Mouse (Mus musculus) heart, adult 2 months (tissue): ENCODE measurements around the gene Oxt. TPM values are rescaled to one million over a fixed set of nuclear protein-coding genes. Genes with fewer than 3 reads are reported as not detected.

ENCODE experiments used
- DNase-seq, 2 experiments: peaks; one replicate each; pipeline ENCODE4 v3.0.0; 2021
- H3K27ac ChIP-seq: fragments of 200-600 bp; 2 replicates; pipeline ENCODE4 v1.8.1; 2022
- H3K27me3 ChIP-seq: fragments of 200-500 bp; 2 replicates; pipeline ENCODE4 v1.6.1; 2012; ENCODE audit warnings: mild to moderate bottlenecking, low read length, inconsistent platforms, mixed read lengths; ENCODE audit not compliant: control insufficient read depth, insufficient read depth
- H3K36me3 ChIP-seq: fragments of 200-500 bp; 2 replicates; pipeline ENCODE4 v1.6.1; 2012; ENCODE audit warnings: low read length, inconsistent platforms; ENCODE audit not compliant: control insufficient read depth, insufficient read depth
- H3K4me1 ChIP-seq: fragments of 200-500 bp; 2 replicates; pipeline ENCODE4 v1.6.1; 2011; ENCODE audit warnings: low read length; ENCODE audit not compliant: control insufficient read depth, insufficient read depth
- H3K4me3 ChIP-seq: fragments of 200-600 bp; 2 replicates; pipeline ENCODE4 v1.8.1; 2022
- H3K79me2 ChIP-seq: fragments of 200-500 bp; replicated peaks from 2 replicates; pipeline ENCODE4 v1.6.1; 2012; ENCODE audit warnings: mild to moderate bottlenecking, inconsistent platforms, low read length, moderate library complexity, mixed read lengths; ENCODE audit not compliant: control insufficient read depth, insufficient read depth
- H3K9ac ChIP-seq: fragments of 200-500 bp; 2 replicates; pipeline ENCODE4 v1.6.1; 2012; ENCODE audit warnings: low read depth, mild to moderate bottlenecking, control low read depth, inconsistent platforms, low read length, mixed read lengths
- CTCF ChIP-seq: fragments of 200-600 bp; IDR thresholded peaks from 2 replicates; pipeline ENCODE4 v1.8.1; 2022; ENCODE audit warnings: antibody characterized with exemption, mild to moderate bottlenecking, moderate library complexity
- EP300 ChIP-seq: fragments of 200-500 bp; IDR thresholded peaks from 2 replicates; pipeline ENCODE4 v1.6.1; 2011; ENCODE audit warnings: low read depth, low read length, control low read depth; ENCODE audit not compliant: insufficient read depth
- POLR2A ChIP-seq: fragments of 200-500 bp; IDR thresholded peaks from 2 replicates; pipeline ENCODE4 v1.6.1; 2011; ENCODE audit warnings: mild to moderate bottlenecking, low read depth, low read length, control low read depth; ENCODE audit not compliant: insufficient read depth
- WGBS: fragments of 180-500 bp; shearing (Covaris S2); methylation state at CpG from one replicate; pipeline ENCODE4 v1.1.7; 2018; 5-methylcytosine and 5-hydroxymethylcytosine counted together
- intact Hi-C: fragments of 180-260 bp; cut with DNase I; formaldehyde crosslinking; loops from one replicate; pipeline ENCODE4 v1.15.1; 2025
- microRNA-seq, 2 experiments: library from miRNA; unstranded; fragments of <30 nt; microRNA quantifications; one replicate each; pipeline ENCODE4 v1.2.0; 2021
- polyA plus RNA-seq: library from polyadenylated mRNA; depleted of rRNA; stranded (reverse); fragments of >200 nt; gene quantifications from 2 replicates; pipeline ENCODE4 v1.2.3, GENCODE M21; 2012; rRNA removed
- total RNA-seq, 2 experiments: library from RNA; stranded (reverse); gene quantifications; 2 replicates each; pipeline ENCODE4 v1.2.3; 2021

The Oxt gene
- total and polyA plus RNA-seq, 3 experiments: not detected

DNA sequence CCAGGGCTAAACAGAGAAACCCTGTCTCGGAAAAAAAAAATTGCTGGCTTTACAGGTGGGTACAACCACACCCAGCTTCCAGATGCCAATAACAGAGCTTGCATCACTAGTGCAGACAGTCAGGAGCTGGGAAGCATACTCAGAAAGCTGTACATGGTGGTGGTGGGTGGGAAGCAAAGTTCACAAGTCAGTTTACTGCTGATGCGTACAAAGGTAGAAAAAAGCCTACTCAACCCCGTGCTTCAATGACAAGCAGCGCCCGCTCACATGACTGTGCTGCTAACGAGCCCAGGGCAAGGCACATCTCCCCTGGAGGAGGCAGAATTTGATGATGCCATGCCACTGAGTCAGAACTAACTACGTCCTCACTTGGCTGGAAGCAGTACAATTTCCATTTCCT is 43.0 kb downstream of the Oxt start:
- intact Hi-C loops: no loop called here
- no peak for DNase-seq
- Histone ChIP-seq H3K4me1 (no peaks in the 10 kb centered on the region), H3K4me3 (no peak overlapping the region), H3K27me3 (no peaks in the 10 kb centered on the region), H3K79me2 (no peaks in the 10 kb centered on the region; the same call in 1 of the 2 replicates), H3K9ac (no peak overlapping the region), H3K36me3 (peaks cover 2% of the 10 kb centered on the region; the same call in 1 of the 2 replicates), H3K27ac (no peak overlapping the region)
- WGBS: 82% methylated on average over 7 of the region's 7 CpGs
- TF ChIP-seq EP300 (no peak), CTCF (no peak), POLR2A (no peak)

Small RNA genes lying within 50 kb of the gene (microRNA-seq; reads per million reads assigned to microRNA genes)
- gene Gm23876: 0 reads per million in 2 experiments

Other genes with a start within 250 kb of the Oxt start
- gene Cpxm1, start 178.6 kb upstream of the Oxt start, total RNA-seq: 1 to 10 TPM; 1.9 to 3.3 TPM
- gene Cpxm1, start 178.6 kb upstream of the Oxt start, polyA plus RNA-seq: 8.2 and 9.4 TPM in 2 replicates
- not detected for gene Gm28372, start 170.9 kb upstream of the Oxt start, total RNA-seq
- gene Gm28372, start 170.9 kb upstream of the Oxt start, polyA plus RNA-seq: not detected in 2 replicates
- gene 1700020A23Rik, start 170.9 kb upstream of the Oxt start, total RNA-seq: not detected
- gene 1700020A23Rik, start 170.9 kb upstream of the Oxt start, polyA plus RNA-seq: 0.26 TPM in 1 of 2 replicates, not detected in the other
- gene Tmem239, start 169.7 kb upstream of the Oxt start, total RNA-seq: not detected
- gene Tmem239, start 169.7 kb upstream of the Oxt start, polyA plus RNA-seq: not detected in 2 replicates
- 10 to 100 TPM; 26.3 to 26.9 TPM for gene Vps16, start 151.8 kb upstream of the Oxt start, total RNA-seq
- gene Vps16, start 151.8 kb upstream of the Oxt start, polyA plus RNA-seq: 32.9 and 46.7 TPM in 2 replicates
- 1 to 10 TPM; 5.5 TPM for gene Pced1a, start 151.5 kb upstream of the Oxt start, total RNA-seq
- 12.7 and 14.5 TPM in 2 replicates for gene Pced1a, start 151.5 kb upstream of the Oxt start, polyA plus RNA-seq
- gene Ptpra, start 125.9 kb upstream of the Oxt start, total RNA-seq: 10 to 100 TPM; 44.0 to 46.0 TPM
- 27.8 and 37.0 TPM in 2 replicates for gene Ptpra, start 125.9 kb upstream of the Oxt start, polyA plus RNA-seq
- 10 to 100 TPM; 57.6 to 72.9 TPM for gene Mrps26, start 12.4 kb upstream of the Oxt start, total RNA-seq
- gene Mrps26, start 12.4 kb upstream of the Oxt start, polyA plus RNA-seq: 39.4 and 40.9 TPM in 2 replicates
- 10 to 100 TPM in 1 of 2 experiments, 1 to 10 TPM in 1; 9.8 to 10.3 TPM for gene Avp, start 6.4 kb downstream of the Oxt start, total RNA-seq
- not detected in 2 replicates for gene Avp, start 6.4 kb downstream of the Oxt start, polyA plus RNA-seq
- 1 to 10 TPM; 7.5 to 9.0 TPM for gene Fastkd5, start 53.9 kb downstream of the Oxt start, total RNA-seq
- 2.2 and 5.1 TPM in 2 replicates for gene Fastkd5, start 53.9 kb downstream of the Oxt start, polyA plus RNA-seq
- gene Ubox5, start 53.9 kb downstream of the Oxt start, total RNA-seq: 1 to 10 TPM; 3.9 to 5.2 TPM
- gene Ubox5, start 53.9 kb downstream of the Oxt start, polyA plus RNA-seq: 5.0 and 5.6 TPM in 2 replicates
- gene Lzts3, start 66.6 kb downstream of the Oxt start, total RNA-seq: 1 to 10 TPM; 4.9 to 5.1 TPM
- 5.8 and 7.2 TPM in 2 replicates for gene Lzts3, start 66.6 kb downstream of the Oxt start, polyA plus RNA-seq
- 10 to 100 TPM; 71.1 to 96.0 TPM for gene Ddrgk1, start 88.5 kb downstream of the Oxt start, total RNA-seq
- 35.2 and 47.0 TPM in 2 replicates for gene Ddrgk1, start 88.5 kb downstream of the Oxt start, polyA plus RNA-seq
- gene Itpa, start 91.4 kb downstream of the Oxt start, total RNA-seq: 10 to 100 TPM; 14.9 to 16.8 TPM
- gene Itpa, start 91.4 kb downstream of the Oxt start, polyA plus RNA-seq: 24.0 and 31.6 TPM in 2 replicates
- gene Slc4a11, start 121.3 kb downstream of the Oxt start, total RNA-seq: under 1 TPM; 0.10 to 0.14 TPM
- 0.37 and 0.38 TPM in 2 replicates for gene Slc4a11, start 121.3 kb downstream of the Oxt start, polyA plus RNA-seq